Mouse (Mus musculus) G1E (cell line): Measurements from ENCODE around the gene Auts2. TPM values are rescaled to one million over a fixed set of nuclear protein-coding genes. Genes with fewer than 3 reads are reported as not detected.
A peak's percentile ranks its signal among the peaks of the same experiment; 100 is the strongest.

Experiments used
- ATAC-seq: 2 replicates; pipeline ENCODE4 v1.8.0; 2016; ENCODE audit warnings: mild to moderate bottlenecking; ENCODE audit not compliant: insufficient number of reproducible peaks, poor library complexity, low FRiP score, severe bottlenecking; ENCODE audit errors: extremely low read depth
- DNase-seq: peaks from one replicate; pipeline ENCODE4 v3.0.0; 2012; ENCODE audit warnings: low spot score
- H3K27me3 ChIP-seq: 2 replicates; pipeline ENCODE4 v1.6.1; 2012; ENCODE audit warnings: mild to moderate bottlenecking, low read length, inconsistent platforms; ENCODE audit not compliant: insufficient read depth
- H3K36me3 ChIP-seq: replicated peaks from 2 replicates; pipeline ENCODE3; 2012; ENCODE audit warnings: mild to moderate bottlenecking, inconsistent platforms
- H3K4me1 ChIP-seq: 2 replicates; pipeline ENCODE4 v1.6.1; 2012; ENCODE audit warnings: low read depth, low read length, inconsistent platforms, mixed read lengths; ENCODE audit not compliant: insufficient read depth
- H3K4me3 ChIP-seq: 2 replicates; pipeline ENCODE4 v1.5.1; 2012; ENCODE audit warnings: low read depth, mild to moderate bottlenecking, inconsistent platforms, low read length, moderate library complexity, mixed read lengths
- H3K9me3 ChIP-seq: replicated peaks from 2 replicates; pipeline ENCODE4 v1.6.1; 2012; ENCODE audit warnings: inconsistent platforms
- CTCF ChIP-seq: IDR thresholded peaks from 2 replicates; pipeline ENCODE4 v1.5.1; 2012; ENCODE audit warnings: low read depth, low read length, inconsistent platforms, mixed read lengths
- GATA1 ChIP-seq: IDR thresholded peaks from 2 replicates; pipeline ENCODE4 v1.6.1; 2012; ENCODE audit warnings: borderline replicate concordance, low read length, inconsistent platforms, mixed read lengths
- GATA2 ChIP-seq: IDR thresholded peaks from 2 replicates; pipeline ENCODE4 v1.6.1; 2012; ENCODE audit warnings: low read depth, low read length, inconsistent platforms, borderline replicate concordance
- POLR2AphosphoS5 ChIP-seq: IDR thresholded peaks from 2 replicates; pipeline ENCODE4 v1.6.1; 2012; ENCODE audit warnings: low read depth, low read length, inconsistent platforms; ENCODE audit not compliant: insufficient replicate concordance
- TAL1 ChIP-seq: conservative IDR thresholded peaks from 2 replicates; pipeline ENCODE4 v1.6.1; 2012; ENCODE audit warnings: low read depth, low read length, inconsistent platforms, mixed read lengths
- polyA plus RNA-seq: library from polyadenylated mRNA; stranded (reverse); fragments of >175 nt; gene quantifications from 2 replicates; pipeline ENCODE4 v1.2.3, GENCODE M21; 2012
- total RNA-seq, 2 experiments: library from RNA; stranded (forward) in 1 of 2; stranded (reverse) in 1 of 2; fragments of 200-1000 nt in 1 of 2; fragments of >200 nt in 1 of 2; fragmentation: Nextera tagmentation in 1 of 2; gene quantifications; 2 replicates each; pipeline ENCODE4 v1.2.3; 2014 to 2017

The Auts2 gene
- total and polyA plus RNA-seq, 3 experiments, result 0.09 to 1.3 (median 0.90) TPM

DNA sequence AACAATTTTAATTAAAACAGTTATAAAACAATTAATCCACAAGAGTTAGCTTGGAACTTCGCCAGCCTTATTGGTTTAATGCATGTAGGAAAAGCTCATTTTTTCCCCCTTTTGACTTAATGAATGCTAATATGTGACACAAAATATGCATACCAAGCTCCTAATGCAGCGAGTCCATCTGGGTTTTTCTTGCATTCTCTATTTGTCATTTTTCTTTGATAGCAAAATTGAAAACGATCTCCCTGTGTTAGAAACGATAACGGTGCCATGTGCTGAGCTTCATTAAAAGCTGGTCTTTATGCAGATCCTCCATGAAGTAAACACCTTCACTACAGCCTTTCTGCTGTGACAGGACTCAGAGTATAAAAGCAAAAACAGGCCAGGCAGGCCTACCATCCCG lies 62.7 kb downstream of the Auts2 start:
- TF ChIP-seq TAL1, result no peak
- no peak for TF ChIP-seq GATA1
- no peak for TF ChIP-seq CTCF
- TF ChIP-seq GATA2, result no peak
- TF ChIP-seq POLR2AphosphoS5, result no peak
- DNase-seq (no peak), ATAC-seq (no peak)
- H3K4me3 ChIP-seq, result no peak overlapping the region
- peaks cover 6% of the 10 kb centered on the region for H3K27me3 ChIP-seq
- no peaks in the 10 kb centered on the region for H3K36me3 ChIP-seq
- no peaks in the 10 kb centered on the region; the same call in 1 of the 2 replicates for H3K9me3 ChIP-seq
- H3K4me1 ChIP-seq, result peaks cover 9% of the 10 kb centered on the region; the same call in 1 of the 2 replicates

GRCm38 (mm10) chr5:132479227-132479857 lies 63.8 kb downstream of the Auts2 start:
- no peak overlapping the region for H3K4me3 ChIP-seq
- H3K9me3 ChIP-seq, result no peaks in the 10 kb centered on the region; the same call in 1 of the 2 replicates
- ATAC-seq (peak; percentile 69), DNase-seq (no peak)
- H3K36me3 ChIP-seq, result no peaks in the 10 kb centered on the region
- peaks cover 6% of the 10 kb centered on the region for H3K27me3 ChIP-seq
- TF ChIP-seq GATA1 (no peak), TAL1 (no peak), CTCF (no peak), POLR2AphosphoS5 (no peak), GATA2 (no peak)
- peaks cover 9% of the 10 kb centered on the region; the same call in 1 of the 2 replicates for H3K4me1 ChIP-seq

DNA sequence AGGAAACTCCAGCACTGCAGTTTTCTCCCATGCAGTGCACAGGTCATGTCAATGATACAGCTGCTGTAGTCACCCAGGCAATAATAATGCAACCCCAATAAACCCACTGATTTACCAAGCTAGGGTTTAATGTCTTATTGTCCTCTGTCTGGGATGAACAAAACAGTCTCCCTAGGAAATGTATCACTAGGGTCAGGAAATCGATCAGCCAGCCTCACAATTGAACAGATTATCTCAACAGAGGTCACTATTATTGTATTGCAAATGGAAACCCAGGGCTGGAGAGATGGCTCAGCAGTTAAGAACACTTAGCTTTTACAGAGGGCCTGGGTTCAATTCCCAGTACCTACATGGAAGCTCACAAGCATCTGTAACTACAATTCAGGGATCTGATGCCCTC lies 65.6 kb downstream of the Auts2 start:
- Histone ChIP-seq H3K27me3 (peaks cover 5% of the 10 kb centered on the region), H3K4me1 (peaks cover 9% of the 10 kb centered on the region; the same call in 1 of the 2 replicates), H3K36me3 (no peaks in the 10 kb centered on the region), H3K9me3 (no peaks in the 10 kb centered on the region; the same call in 1 of the 2 replicates), H3K4me3 (no peak overlapping the region)
- DNase-seq (no peak), ATAC-seq (no peak)
- TF ChIP-seq CTCF, result no peak
- no peak for TF ChIP-seq GATA1
- no peak for TF ChIP-seq POLR2AphosphoS5
- TF ChIP-seq TAL1, result no peak
- TF ChIP-seq GATA2, result no peak

DNA sequence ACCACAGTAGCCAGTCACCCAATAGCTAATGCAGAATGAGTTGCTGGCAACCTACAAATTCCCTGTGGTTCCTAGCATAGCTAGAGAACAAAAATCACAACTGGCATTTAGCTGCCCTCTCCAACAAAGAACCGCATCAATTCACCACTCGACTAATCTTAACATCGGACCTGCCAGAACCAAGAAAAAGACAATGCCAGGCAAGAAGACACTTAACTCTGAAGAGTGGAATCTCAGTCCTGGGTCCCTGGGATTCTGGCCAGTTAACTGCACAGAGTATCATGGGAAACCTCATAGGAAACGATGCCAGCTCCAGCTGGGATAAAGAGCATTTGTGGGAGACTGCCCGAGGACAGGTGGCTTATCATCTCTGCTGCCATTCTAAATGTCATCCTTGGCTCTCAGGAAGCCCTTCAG lies 70.2 kb downstream of the Auts2 start:
- Histone ChIP-seq H3K4me1 (no peaks in the 10 kb centered on the region), H3K27me3 (peaks cover 3% of the 10 kb centered on the region), H3K36me3 (no peaks in the 10 kb centered on the region), H3K9me3 (peaks cover 2% of the 10 kb centered on the region; the same call in 1 of the 2 replicates), H3K4me3 (no peak overlapping the region)
- no peak for ATAC-seq
- TF ChIP-seq GATA2, result no peak
- no peak for TF ChIP-seq CTCF
- no peak for TF ChIP-seq GATA1
- no peak for TF ChIP-seq POLR2AphosphoS5
- DNase-seq, result no peak

- DNase-seq (no peak), ATAC-seq (no peak)
- Histone ChIP-seq H3K27me3 (peaks cover 3% of the 10 kb centered on the region), H3K4me1 (no peaks in the 10 kb centered on the region), H3K9me3 (peaks cover 2% of the 10 kb centered on the region; the same call in 1 of the 2 replicates), H3K36me3 (no peaks in the 10 kb centered on the region), H3K4me3 (no peak overlapping the region)
- TF ChIP-seq TAL1 (no peak), CTCF (no peak), GATA2 (no peak), GATA1 (no peak), POLR2AphosphoS5 (no peak)
These were observed 70.8 kb downstream of the Auts2 start for GRCm38 (mm10) chr5:132472184-132472829.

DNA sequence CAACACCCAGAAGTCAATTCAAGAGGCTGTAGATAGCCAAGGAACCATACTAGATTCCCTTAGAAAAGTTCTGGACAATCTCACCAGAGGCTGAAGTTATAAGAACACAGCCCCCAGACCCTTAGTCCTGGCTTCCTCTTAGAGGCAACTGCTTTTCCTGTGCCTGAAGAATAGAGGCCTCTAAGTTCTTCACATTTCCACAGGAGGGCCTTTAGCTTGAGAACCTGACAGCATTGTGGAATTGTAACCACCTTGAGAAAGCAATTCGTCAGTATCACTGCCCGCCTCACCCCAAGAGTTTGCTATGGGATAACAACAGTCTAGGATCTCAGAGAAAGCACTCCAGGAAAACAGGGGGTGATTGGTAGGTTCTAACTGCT lies 75.8 kb downstream of the Auts2 start:
- peaks cover 10% of the 10 kb centered on the region for H3K4me1 ChIP-seq
- no peak for TF ChIP-seq TAL1
- no peak for ATAC-seq

More for the DNA sequence above, 75.8 kb downstream of the Auts2 start:
- Histone ChIP-seq H3K4me3 (no peak overlapping the region), H3K27me3 (no peaks in the 10 kb centered on the region), H3K9me3 (0 out of 2 replicates have a peak, but pooled peaks cover 2% of the 10 kb centered on the region), H3K36me3 (no peaks in the 10 kb centered on the region)
- no peak for DNase-seq
